Mouse (Mus musculus) liver, embryonic 14.5 days (tissue): ENCODE data around the gene Dcpp3. TPM values are rescaled to one million over a fixed set of nuclear protein-coding genes. Genes with fewer than 3 reads are reported as not detected.
A peak's percentile ranks its signal among the peaks of the same experiment; 100 is the strongest.
"Not testable (repeated sequence)": the region's sequence is repeated elsewhere in the genome, so short reads cannot be mapped to it uniquely, and the experiment has no call there.

ENCODE experiments used
- ATAC-seq: fragments of 200-750 bp; cut with Nextera tagmentation; 2 replicates; pipeline ENCODE4 v1.8.0; 2017; ENCODE audit warnings: moderate number of reproducible peaks, mild to moderate bottlenecking, moderate library complexity; ENCODE audit not compliant: insufficient read depth
- DNase-seq, 3 experiments: peaks; one replicate each; pipeline ENCODE4 v3.0.0-alpha.2; 2012 to 2013; ENCODE audit warnings: low read depth in 3 of 3, low spot score in 3 of 3
- H3K27ac ChIP-seq: fragments of 300-500 bp; sonication (generic); 2 replicates; pipeline ENCODE4 v1.5.1; 2014; ENCODE audit warnings: moderate library complexity, mild to moderate bottlenecking, control low read depth, inconsistent platforms
- H3K27me3 ChIP-seq: fragments of 300-500 bp; sonication (generic); 2 replicates; pipeline ENCODE4 v1.6.1; 2014; ENCODE audit warnings: mild to moderate bottlenecking, low read length, moderate library complexity; ENCODE audit not compliant: control insufficient read depth, insufficient read depth
- H3K36me3 ChIP-seq: fragments of 300-500 bp; sonication (generic); replicated peaks from 2 replicates; pipeline ENCODE4 v1.6.1; 2014; ENCODE audit warnings: low read depth; ENCODE audit not compliant: control insufficient read depth, insufficient read depth
- H3K4me1 ChIP-seq, 2 experiments: fragments of 200-500 bp in 1 of 2; fragments of 300-500 bp in 1 of 2; sonication (generic) in 1 of 2; replicated peaks; 2 replicates each; pipeline ENCODE4 v1.6.1; 2012 to 2014; ENCODE audit warnings: antibody characterized with exemption in 1 of 2, inconsistent platforms in 1 of 2, low read length in 1 of 2; ENCODE audit not compliant: control insufficient read depth in 2 of 2, insufficient read depth in 2 of 2
- H3K4me2 ChIP-seq: fragments of 300-500 bp; sonication (generic); 2 replicates; pipeline ENCODE4 v1.6.1; 2014; ENCODE audit warnings: low read depth, mild to moderate bottlenecking, control low read depth, moderate library complexity
- H3K4me3 ChIP-seq, 2 experiments: fragments of 200-500 bp in 1 of 2; fragments of 300-500 bp in 1 of 2; sonication (generic) in 1 of 2; 2 replicates each; pipeline ENCODE4 v1.5.1; 2012 to 2014; ENCODE audit warnings: low read depth in 2 of 2, low read length in 2 of 2, mild to moderate bottlenecking in 2 of 2, control low read depth in 1 of 2, inconsistent platforms in 1 of 2, moderate library complexity in 1 of 2; ENCODE audit not compliant: insufficient read depth in 1 of 2
- H3K9ac ChIP-seq: fragments of 300-500 bp; sonication (generic); replicated peaks from 2 replicates; pipeline ENCODE4 v1.6.1; 2014; ENCODE audit warnings: mild to moderate bottlenecking, control low read depth, moderate library complexity
- H3K9me3 ChIP-seq: fragments of 300-500 bp; sonication (generic); 2 replicates; pipeline ENCODE4 v1.6.1; 2016; ENCODE audit warnings: low read length, mixed read lengths; ENCODE audit not compliant: control insufficient read depth
- CTCF ChIP-seq: IDR thresholded peaks from 2 replicates; pipeline ENCODE4 v1.5.1; 2016; ENCODE audit warnings: antibody characterized with exemption, low read depth, control low read depth
- EP300 ChIP-seq: IDR thresholded peaks from 2 replicates; pipeline ENCODE4 v1.6.1; 2016; ENCODE audit warnings: antibody characterized with exemption, low read depth
- WGBS: fragments of 180-500 bp; shearing (Covaris S2); extraction: QIAGEN DNeasy Blood & Tissue Kit; methylation state at CpG from one replicate; pipeline ENCODE4 v1.1.7; 2014; ENCODE audit not compliant: insufficient replicate concordance; 5-methylcytosine and 5-hydroxymethylcytosine counted together
- polyA plus RNA-seq, 2 experiments: library from polyadenylated mRNA; depleted of rRNA in 1 of 2; stranded (reverse) in 1 of 2; unstranded in 1 of 2; fragments of >200 nt; fragmentation: Nextera tagmentation in 1 of 2; extraction: Ambion mirVana in 1 of 2; gene quantifications; 2 replicates each; pipeline versions ENCODE4 v1.2.1 to v1.2.3; 2012 to 2014

Dcpp3 gene
- polyA plus RNA-seq (2012; rRNA removed) (not detected in 2 replicates), polyA plus RNA-seq (2014; fragmentation: Nextera tagmentation; extraction: Ambion mirVana) (not detected in 2 replicates)

- H3K27me3 ChIP-seq, H3K9ac ChIP-seq, H3K4me1 ChIP-seq, H3K4me3 ChIP-seq, ATAC-seq, H3K9me3 ChIP-seq, H3K27ac ChIP-seq, DNase-seq, H3K36me3 ChIP-seq, H3K4me2 ChIP-seq: not testable (repeated sequence)
- WGBS, result 46% methylated on average over 4 of the region's 4 CpGs
Observed at GRCm38 (mm10) chr17:23917158-23917557, at the start of gene Dcpp3. Dcpp3 (plus strand) TSS chr17:23917458.

GRCm38 (mm10) chr17:23867756-23868155 is 49.5 kb upstream of the Dcpp3 start, which contains the start of gene Prss21:
Prss21 (plus strand) TSS chr17:23868056.
- no peak for TF ChIP-seq CTCF
- TF ChIP-seq EP300, result no peak
- 66% methylated on average over 15 of the region's 15 CpGs for WGBS

GRCm38 (mm10) chr17:23868513-23868912 is 48.7 kb upstream of the Dcpp3 start:
- Histone ChIP-seq H3K4me3 (no peak overlapping the region), H3K9ac (no peak overlapping the region), H3K27me3 (no peaks in the 10 kb centered on the region), H3K27ac (no peak overlapping the region), H3K36me3 (no peaks in the 10 kb centered on the region), H3K4me1 (no peaks in the 10 kb centered on the region), H3K4me2 (no peak overlapping the region), H3K9me3 (no peaks in the 10 kb centered on the region)
- DNase-seq (no peak), ATAC-seq (no peak)
- WGBS, result 68% methylated on average over 11 of the region's 11 CpGs
- TF ChIP-seq CTCF (no peak), EP300 (no peak)

More at GRCm38 (mm10) chr17:23867756-23868155, 49.5 kb upstream of the Dcpp3 start, which contains the start of gene Prss21:
- DNase-seq (no peak), ATAC-seq (no peak)
- Histone ChIP-seq H3K36me3 (no peaks in the 10 kb centered on the region), H3K9me3 (no peaks in the 10 kb centered on the region), H3K4me1 (no peaks in the 10 kb centered on the region), H3K4me3 (no peak within 1 kb of the TSS), H3K27ac (no peak within 1 kb of the TSS), H3K4me2 (no peak within 1 kb of the TSS), H3K27me3 (no peaks in the 10 kb centered on the region), H3K9ac (no peak within 1 kb of the TSS)

GRCm38 (mm10) chr17:23873884-23874856 is 43.1 kb upstream of the Dcpp3 start:
- Histone ChIP-seq H3K9me3 (no peaks in the 10 kb centered on the region), H3K36me3 (no peaks in the 10 kb centered on the region), H3K4me2 (no peak overlapping the region), H3K27me3 (no peaks in the 10 kb centered on the region), H3K27ac (no peak overlapping the region), H3K4me3 (no peak overlapping the region), H3K9ac (no peak overlapping the region), H3K4me1 (no peaks in the 10 kb centered on the region)
- TF ChIP-seq CTCF (peak; percentile 80), EP300 (no peak)
- no peak for DNase-seq
- WGBS, result 34% methylated on average over 8 of the region's 8 CpGs
- ATAC-seq, result no peak

GRCm38 (mm10) chr17:23876741-23877140 is 40.5 kb upstream of the Dcpp3 start:
- Histone ChIP-seq H3K4me2 (no peak overlapping the region), H3K9ac (no peak overlapping the region), H3K4me3 (no peak overlapping the region), H3K27ac (no peak overlapping the region), H3K4me1 (no peaks in the 10 kb centered on the region), H3K36me3 (no peaks in the 10 kb centered on the region), H3K27me3 (no peaks in the 10 kb centered on the region), H3K9me3 (no peaks in the 10 kb centered on the region)
- no peak for DNase-seq
- ATAC-seq, result no peak
- 40% methylated on average over 3 of the region's 3 CpGs for WGBS
- TF ChIP-seq CTCF, result no peak
- TF ChIP-seq EP300, result no peak
